Mouse (Mus musculus): ENCODE results near the gene Hrh1.

GRCm38 (mm10) chr6:114458191-114458590 is 60.5 kb downstream of the Hrh1 start:
- TF ChIP-seq EP300 (IDR thresholded peaks at IDR 0.05; ENCODE audit: low read depth), result no peak
- no peak for TF ChIP-seq CTCF (IDR thresholded peaks at IDR 0.05; ENCODE audit: low read depth)
